Mouse (Mus musculus) kidney, adult 2 months (tissue): ENCODE data around the gene Zc3h7b.

Experiments used
- CTCF ChIP-seq: fragments of 200-500 bp; conservative IDR thresholded peaks from 2 replicates; pipeline ENCODE4 v1.5.1; 2011; ENCODE audit warnings: low read depth, mild to moderate bottlenecking, control low read depth, low read length, moderate library complexity, mixed read lengths; ENCODE audit not compliant: insufficient read depth, insufficient read length
- POLR2A ChIP-seq: fragments of 200-500 bp; IDR thresholded peaks from one replicate; pipeline ENCODE4 v1.6.1; 2011; ENCODE audit warnings: low read depth, low read length, control low read depth

DNA sequence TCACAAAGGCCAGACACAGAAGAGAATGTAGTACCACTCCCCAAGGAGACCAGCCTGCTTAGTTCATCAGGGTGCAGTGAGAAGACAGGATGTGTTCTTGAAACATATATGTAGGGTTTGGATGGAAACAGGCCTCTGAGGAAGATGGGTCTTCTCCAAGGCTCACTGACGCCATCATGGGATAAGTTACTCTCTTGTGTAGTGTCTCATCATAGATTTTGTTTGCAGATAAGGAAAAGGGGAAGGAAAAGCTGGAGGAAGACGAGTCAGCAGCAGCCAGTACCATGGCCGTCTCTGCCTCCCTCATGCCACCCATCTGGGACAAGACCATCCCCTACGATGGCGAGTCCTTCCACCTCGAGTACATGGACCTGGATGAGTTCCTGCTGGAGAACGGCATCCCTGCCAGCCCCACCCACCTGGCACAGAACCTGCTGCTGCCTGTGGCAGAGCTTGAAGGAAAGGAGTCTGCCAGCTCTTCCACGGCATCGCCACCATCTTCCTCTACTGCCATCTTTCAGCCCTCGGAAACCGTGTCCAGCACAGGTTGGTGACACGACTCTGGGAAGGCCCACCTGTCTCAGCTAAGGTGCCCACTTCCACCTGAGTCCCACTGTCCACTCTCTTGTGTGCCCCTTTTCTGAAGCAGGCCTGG lies 70.0 kb downstream of the Zc3h7b start:
- TF ChIP-seq CTCF (no peak), POLR2A (no peak)
